Mouse (Mus musculus) gastrocnemius, postnatal 14 days (tissue): ENCODE data around the gene Mecom. TPM values are rescaled to one million over a fixed set of nuclear protein-coding genes. Genes with fewer than 3 reads are reported as not detected.
"Not testable (repeated sequence)": the region's sequence is repeated elsewhere in the genome, so short reads cannot be mapped to it uniquely, and the experiment has no call there.

Source experiments
- DNase-seq: peaks from one replicate; pipeline ENCODE4 v3.0.0; 2021; ENCODE audit warnings: mixed read lengths
- intact Hi-C: fragments of 180-260 bp; cut with DNase I; formaldehyde crosslinking; loops from one replicate; pipeline ENCODE4 v1.15.1; 2025; ENCODE audit warnings: low total_unique reads
- long read RNA-seq, 2 experiments: library from polyadenylated mRNA; stranded (forward); transcript quantifications; one replicate each; pipeline ENCODE4 v2.0.0; 2021
- total RNA-seq, 2 experiments: library from RNA; stranded (reverse); gene quantifications; 2 replicates each; pipeline ENCODE4 v1.2.3; 2021

The Mecom gene
- 10 to 100 TPM in 1 of 2 experiments, 1 to 10 TPM in 1; 9.8 to 12.2 TPM for total RNA-seq
- long read RNA-seq, experiment 1, full-length matches to known transcripts, result 1 of 2 reads
- long read RNA-seq, experiment 1, partial matches to known transcripts, result 0 of 2 reads
- long read RNA-seq, experiment 1, other reads (novel, unspliced or antisense), result 1 of 2 reads
- long read RNA-seq, experiment 2, partial matches to known transcripts, result 3 of 5 reads
- long read RNA-seq, experiment 2, other reads (novel, unspliced or antisense), result 2 of 5 reads

DNA sequence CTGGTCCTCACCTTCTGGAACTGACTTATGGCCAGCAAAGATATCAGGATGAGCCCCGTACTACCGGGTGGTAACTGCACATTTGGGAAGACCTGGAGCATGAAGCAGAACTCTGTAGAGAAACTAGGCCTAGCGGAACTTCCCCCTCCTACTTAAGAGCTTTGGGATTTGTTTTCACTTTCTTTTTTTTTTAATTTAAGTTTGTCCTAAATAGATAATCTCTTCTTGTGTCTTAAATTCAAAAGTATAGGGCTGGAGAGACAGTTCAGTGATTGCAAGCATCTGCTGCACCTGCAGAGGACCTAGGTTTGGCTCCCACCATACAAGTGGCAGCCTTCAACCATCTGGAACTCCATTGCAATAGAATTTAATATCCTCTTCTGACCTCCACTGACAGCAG, at the start of gene Mecom:
Mecom (minus strand) TSS at position 101 of the 400 bp plus-strand sequence.
- DNase-seq, result no peak
- intact Hi-C loops, result no loop called here

DNA sequence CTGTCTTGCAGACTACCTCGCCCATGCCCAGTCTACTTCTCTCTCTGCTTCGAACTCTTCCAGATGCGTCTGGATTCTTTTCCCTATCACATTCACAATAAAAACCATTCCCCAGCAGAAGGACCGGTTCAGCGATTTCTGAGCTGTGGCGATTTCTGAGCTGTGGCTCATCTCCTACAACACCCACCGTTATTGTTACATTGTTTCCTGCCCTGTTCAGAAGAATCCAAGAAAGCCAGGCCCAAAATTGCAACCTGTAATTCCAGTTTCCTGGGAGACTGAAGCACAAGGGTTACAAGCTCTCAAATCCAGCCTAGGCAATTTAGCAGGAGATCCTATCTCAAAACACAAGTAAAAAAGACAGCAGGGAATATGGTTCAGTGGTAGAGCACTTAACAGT, 49.5 kb upstream of the Mecom start:
- no peak for DNase-seq
- intact Hi-C loops, result loop anchor here (10.0 kb wide), 1 partner anchor 398 kb away; the partner anchor contains the start of gene Prkci

DNA sequence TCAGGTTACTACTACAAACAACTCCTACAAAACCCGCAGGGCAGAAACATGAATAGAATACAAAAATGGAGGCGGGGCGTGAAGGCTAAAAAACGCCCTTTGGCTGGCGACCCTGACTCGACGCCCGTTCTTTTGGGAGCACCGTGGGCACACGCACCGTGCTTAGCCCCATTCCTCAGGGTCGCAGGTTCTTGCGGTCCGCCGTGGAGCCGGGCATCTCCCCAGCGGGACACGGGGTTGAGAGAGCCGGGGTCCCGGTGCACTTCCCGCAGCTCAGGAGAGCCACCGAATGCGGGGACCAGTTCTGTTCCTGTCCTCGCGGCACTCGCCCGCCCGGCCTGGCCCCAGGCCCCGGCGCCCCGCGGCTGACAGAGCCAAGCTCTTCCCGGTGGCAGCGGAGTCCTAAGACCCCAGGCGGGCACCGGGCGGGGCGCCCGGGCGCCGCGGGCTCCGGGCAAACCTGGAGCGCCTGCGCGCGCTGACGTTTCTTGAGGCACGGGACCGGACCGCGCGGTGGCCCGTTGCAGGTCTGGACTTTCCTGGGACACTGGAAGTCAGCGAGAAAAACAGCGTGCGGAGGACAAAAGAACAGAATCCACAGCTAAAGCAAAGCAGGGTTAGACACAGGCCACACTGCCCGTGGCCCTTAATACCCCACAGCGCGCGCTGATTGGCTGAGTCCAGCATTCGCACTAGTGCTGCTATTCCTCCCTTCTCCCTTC, 47.5 kb upstream of the Mecom start:
- DNase-seq, result peak; percentile 18
- intact Hi-C loops, result loop anchor here (10.0 kb wide), 1 partner anchor 400 kb away; the partner anchor contains the start of gene Prkci

DNA sequence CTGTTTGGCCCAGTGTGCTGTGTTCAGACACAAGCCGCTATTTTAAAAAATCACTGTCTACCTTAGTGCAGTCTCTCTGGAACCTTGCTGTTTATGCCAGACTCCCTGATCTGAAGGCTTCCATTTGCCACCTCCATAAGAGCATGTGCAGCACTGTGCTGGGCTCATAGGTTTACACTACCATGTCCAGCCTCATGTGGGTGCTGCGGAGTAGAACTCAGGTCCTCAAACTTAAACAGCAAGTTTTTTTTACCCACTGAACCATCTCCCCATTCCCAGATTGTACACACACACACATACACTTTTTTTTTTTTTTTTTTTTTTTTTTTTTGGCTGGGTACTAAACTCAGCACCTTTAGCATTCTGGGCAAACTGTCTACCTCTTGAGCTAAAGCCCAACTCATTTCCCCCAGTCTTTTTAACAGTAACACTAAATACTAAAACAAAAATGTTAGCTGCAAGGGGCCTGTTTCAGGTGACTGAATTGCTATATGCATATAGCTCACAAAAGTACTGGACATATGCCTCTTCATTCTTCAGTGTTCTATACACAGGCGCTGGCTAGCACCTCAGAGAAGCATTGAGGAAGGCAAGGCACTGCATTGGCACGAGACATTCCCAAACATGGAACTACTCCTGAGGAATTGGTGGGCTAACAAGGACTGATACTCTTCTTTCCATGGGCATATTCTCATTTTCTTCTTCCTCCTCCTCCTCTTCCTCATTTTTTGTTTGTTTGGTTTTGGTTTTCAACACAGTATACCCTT, 46.1 kb upstream of the Mecom start:
- intact Hi-C loops, result loop anchor here (10.0 kb wide), 1 partner anchor 401 kb away; the partner anchor contains the start of gene Prkci
- DNase-seq, result no peak

DNA sequence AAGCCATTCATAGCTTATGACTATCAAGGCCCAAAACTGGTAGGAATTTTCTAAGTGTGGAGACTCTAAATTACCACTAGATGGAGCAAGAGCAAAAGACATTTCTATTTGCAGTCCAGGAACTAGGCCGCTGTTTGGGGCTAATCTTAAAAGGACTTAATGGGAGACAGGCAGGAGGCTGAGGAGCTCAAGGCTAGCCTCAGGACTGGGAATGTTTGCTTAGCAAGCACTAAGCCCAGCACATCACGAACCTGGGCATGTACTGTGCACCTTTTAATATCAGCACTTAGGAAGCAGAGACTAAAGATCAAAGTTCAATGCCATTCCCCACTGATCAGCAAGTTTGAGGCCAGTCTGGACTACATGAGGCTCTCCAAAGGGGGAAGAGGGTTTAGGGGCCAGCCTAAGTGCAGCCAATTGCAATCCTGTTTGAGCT, 44.6 kb upstream of the Mecom start:
- intact Hi-C loops, result loop anchor here (10.0 kb wide), 1 partner anchor 402 kb away; the partner anchor contains the start of gene Prkci
- DNase-seq, result no peak

DNA sequence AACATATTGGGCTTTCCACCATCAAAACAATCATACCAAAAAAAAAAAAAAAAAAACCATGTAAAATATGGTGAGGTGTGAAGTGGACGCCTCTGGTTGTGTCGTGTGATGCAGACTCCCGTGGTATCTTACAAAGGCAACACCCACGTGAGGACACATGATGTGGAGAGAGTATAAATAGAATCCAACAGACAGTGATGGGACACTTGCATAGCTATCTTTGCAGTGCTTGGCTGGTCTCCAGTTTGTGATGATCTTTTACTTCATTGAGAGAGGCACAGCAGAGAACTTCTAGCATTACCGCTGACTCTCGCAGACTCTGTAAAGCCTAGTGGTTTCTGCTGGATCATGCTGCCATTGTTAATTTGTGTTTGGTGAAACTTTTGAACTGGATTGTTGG, 41.1 kb upstream of the Mecom start:
- intact Hi-C loops, result no loop called here
- DNase-seq, result no peak

DNA sequence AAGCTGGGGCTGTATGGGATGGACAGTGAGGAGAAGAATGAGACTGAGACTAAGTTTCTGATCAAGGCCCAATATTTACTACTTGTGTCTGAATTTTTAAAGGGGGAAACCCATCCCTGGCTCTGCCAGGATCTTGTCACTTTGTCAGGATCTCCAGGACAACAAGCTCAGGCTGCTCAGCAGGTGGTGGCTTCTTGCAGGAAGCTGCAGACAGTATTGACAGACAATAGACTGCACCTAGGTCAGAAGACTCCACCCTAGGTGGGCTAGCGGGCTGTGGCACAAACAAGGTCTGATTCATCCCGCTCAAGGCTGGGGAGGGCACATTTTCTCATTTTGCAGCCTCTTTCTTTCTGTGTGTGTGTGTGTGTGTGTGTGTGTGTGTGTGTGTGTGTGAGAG, 25.7 kb upstream of the Mecom start:
- intact Hi-C loops, result no loop called here
- no peak for DNase-seq

DNA sequence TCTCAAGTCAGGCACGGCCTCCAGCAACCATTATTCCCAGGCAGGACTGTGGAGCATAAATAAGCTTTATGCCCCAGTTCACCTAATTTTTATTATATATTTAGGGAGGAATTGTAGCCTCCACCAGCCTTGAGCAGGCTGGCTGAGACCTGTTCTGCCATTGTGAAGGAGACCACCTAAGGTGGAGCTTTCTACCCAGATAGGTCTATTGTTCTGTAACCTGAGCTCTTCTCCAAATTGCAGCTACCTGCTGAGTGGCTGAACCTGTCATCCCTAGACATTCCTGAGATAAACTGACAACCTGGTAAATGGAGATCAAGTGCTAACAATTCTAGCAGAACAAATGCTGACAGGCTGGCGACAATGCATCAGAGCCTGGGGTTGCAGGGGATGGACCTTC, 18.5 kb upstream of the Mecom start:
- intact Hi-C loops, result not testable (repeated sequence)

DNA sequence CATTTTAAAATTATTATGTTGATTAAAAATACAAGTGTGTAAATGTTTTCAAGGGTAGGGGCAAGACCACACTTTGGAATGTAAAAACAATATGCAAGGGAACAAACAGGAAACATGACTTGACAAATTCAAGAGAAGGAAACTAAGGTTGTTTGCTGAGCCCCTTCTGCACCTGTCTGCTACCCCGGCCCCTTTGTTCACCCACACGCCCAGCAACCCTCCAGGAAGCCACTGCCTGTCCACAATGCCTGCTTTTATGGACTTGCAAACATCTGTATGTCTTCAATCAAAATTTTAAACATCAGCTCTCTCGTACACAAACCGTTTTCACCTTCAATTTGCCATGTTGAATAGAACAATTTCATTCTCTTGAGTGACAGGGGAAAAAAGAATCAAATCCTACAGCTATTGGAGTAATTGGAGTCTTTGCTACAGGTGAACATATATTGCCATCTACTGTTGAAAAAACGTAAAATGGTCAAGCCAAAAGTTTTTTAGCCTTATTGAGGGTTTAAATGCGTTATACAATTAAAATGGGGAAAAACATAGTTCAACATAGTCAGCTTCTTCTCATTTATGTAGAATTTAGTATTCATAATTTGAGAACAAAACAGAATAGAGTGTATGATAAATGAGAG, 13.0 kb upstream of the Mecom start:
- intact Hi-C loops, result no loop called here
- DNase-seq, result no peak

More for the DNA sequence above, 18.5 kb upstream of the Mecom start:
- DNase-seq, result not testable (repeated sequence)

DNA sequence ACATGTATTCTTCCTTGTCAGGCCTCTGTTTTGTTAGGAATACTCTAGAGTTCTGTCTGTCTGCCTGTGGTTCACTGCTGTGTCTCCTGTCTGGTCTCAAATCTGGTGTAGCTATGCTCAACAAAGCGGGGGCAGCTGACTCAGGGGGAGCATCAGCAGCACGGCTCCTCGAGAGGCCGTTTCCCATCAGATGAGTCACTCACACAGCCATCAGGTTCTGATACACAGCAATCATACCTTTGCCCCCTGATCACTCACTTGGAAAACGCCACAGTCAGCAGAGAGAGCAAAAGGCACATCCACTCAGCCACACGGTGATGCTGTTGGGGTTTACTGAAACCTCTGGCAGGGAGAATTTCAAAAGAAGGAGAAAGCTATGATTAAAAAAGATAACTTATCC, 5.9 kb upstream of the Mecom start:
- intact Hi-C loops, result no loop called here
- DNase-seq, result no peak

DNA sequence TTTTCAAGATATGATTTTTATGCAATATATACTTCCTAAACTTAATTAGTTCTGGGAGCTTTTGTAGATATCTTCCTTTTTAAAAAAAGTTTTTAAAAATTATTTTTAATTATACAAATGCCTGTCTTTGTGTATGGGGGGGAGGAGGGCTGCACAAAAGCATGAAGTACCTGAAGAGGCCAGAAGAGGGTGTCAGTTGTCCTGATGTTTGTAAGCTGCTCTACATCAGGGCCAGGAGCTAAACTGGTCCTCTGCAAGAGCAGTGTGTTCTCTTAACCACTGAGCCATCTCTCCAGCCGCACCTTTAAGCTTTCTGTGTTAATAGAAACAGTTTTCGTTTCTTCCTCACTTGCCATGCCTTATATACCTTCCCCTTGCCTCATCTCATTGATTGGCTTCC, 2.4 kb upstream of the Mecom start:
- DNase-seq, result no peak
- intact Hi-C loops, result no loop called here

DNA sequence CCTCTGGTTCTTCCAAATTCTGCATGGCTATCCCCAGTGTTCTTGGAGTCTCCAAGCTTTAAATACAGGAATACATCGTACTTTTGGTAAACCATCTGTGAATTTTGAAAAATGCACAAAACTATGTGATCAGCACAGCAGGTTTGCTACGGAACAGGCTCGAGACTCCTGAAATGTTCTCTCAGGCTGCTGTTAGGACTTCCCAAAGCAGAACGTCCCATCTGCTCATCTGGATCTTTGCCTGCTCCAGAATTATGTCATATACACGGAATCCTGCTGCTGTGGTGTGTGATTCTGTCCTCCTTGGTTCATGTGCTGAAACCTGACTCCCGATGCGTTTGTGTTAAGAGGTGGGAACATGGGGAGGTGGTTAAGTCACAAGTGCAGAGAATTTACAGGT, 1.1 kb upstream of the Mecom start:
- DNase-seq, result no peak
- intact Hi-C loops, result no loop called here

DNA sequence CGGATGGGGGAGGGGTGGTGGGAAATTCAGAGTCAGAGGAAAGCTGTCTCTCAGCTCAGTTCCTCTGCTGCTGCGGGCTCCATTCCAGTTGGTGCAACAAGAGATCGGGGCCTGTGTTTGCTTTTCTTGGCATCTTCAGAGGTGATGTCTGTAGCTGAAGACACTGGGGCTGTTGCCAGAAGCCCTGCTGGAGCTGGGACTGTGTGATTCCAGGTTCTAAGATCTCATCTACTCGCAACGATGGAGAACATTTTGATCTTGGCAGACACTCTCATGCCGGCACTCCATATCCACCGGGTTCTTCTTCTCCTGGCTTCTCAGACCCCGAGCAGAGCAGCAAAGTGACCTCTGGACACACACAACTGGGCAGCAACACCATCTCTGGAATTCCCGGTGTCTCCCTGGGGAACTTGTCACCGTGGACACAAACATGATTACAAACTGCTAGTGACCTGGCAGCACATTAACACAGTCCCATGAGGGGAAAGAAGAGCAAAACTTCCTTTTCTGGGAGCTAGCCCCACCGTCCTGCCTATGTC, 908 bp downstream of the Mecom start:
- intact Hi-C loops, result no loop called here
- peak; percentile 75 for DNase-seq

DNA sequence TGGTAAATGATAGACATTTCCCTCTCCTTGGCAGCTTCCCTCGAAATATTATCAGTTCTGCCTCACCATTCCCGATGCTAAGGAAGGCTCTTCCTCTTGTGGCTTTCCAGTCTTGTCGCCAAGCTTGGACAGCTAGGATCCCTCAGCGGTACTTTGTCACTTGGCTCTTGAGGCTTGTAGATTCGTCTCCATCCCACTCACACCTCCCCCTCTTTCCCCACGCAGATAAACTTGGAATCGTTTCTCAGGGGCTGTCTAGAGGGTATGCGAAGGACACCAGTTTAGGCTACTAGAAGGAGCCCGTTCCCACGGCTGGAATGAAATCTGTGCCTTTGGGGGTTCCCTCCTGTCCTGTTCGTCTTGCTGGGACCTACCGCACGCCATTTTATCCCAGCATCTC, 1.4 kb downstream of the Mecom start:
- DNase-seq, result no peak
- intact Hi-C loops, result no loop called here

DNA sequence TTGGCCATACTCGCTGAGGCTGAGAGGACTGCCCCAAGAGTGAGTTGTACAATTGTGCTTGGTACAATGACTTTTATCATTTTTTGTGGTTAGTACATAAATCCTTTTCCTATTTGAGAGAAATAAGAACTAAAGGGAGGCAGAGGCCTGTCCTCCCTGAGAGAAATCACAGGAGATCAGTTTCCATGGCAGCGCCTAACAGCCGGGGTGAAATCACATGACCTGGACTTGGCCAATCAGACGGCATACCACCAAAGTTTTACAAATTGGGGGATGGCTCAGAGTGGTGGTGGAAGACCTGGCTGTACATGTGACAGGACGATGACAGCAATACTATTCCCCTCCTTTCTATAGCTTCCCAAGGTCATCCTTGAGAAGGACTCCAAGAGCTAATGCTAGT, 2.6 kb downstream of the Mecom start:
- no peak for DNase-seq
- intact Hi-C loops, result no loop called here

DNA sequence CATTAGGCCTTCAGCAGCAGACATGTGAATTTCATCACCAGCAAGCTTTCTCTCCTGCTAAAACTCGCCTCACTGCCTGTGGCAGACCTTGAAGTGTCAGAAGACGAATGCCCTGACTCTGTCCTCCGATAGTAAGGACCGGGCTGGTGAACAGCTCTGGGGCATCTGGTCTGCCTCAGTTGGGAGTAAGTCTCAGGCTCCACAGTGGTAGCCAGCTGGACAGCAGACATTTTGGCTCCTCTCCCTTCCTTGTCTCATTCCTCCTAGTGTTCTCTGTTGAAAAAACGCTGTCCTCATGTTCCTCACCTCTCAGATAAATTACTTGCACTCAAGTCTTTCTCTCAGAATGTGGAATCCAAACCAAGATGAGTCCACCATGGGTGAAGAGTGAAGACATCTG, 3.5 kb downstream of the Mecom start:
- DNase-seq, result no peak
- intact Hi-C loops, result no loop called here

DNA sequence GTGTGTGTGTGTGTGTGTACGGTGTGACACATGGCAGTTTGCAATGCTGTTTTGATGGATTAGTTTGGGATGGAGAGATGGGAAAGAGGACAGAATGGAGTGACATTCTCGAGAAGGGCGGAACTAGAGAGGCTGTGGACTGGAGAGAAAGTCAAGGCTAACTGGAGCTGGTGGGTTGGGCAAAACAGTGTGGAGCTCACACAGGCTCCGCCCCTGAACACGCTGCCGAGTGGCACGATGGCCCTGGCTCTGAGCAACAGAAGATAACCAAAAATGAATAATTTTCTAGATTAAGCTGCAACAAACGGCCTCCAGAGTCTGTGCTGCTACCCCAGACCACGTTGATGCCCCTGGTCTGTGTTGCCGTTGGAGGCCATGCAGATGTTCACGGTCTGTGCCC, 12.0 kb downstream of the Mecom start:
- no peak for DNase-seq
- intact Hi-C loops, result no loop called here

DNA sequence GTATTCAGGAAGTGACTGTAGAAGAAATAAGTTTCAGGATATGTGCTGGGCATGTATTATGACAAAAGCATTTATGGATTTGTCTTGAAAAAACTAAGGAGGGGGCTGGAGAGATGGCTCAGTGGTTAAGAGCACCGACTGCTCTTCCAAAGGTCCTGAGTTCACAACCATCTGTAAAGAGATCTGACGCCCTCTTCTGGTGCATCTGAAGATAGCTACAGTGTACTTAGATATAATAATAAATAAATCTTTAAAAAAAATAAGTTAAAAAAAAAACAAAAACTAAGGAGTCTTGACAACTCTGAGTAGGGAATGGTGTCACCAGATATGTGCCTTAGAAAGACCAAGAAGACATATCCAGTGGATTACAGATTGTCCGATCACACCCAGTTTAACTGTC, 27.1 kb downstream of the Mecom start:
- intact Hi-C loops, DNase-seq: not testable (repeated sequence)

DNA sequence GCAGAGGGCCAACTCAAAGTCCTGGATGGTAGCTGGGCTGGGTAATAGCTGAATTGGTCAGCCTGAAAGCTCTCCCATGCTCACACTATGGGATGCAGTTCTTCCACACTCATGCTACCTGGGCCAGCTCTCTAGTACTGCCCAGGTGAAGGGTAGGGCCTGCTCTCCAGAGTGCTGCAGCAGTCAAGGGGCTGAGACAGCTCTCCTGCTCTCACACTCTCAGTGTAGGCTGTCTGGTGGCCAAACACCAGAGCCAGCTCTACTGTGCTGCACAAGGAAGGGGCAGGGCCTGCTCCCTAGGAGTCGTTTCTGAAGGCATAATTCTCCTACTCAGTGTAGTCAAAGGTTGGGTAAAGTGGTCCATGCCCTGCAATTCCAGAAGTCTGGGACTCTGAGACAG, 28.4 kb downstream of the Mecom start:
- DNase-seq, result no peak
- intact Hi-C loops, result loop anchor here (10.0 kb wide), 1 partner anchor 505 kb away; no protein-coding TSS in a partner anchor
